Mouse (Mus musculus) erythroblast, adult 5-6 weeks (primary cell): Measurements from ENCODE around the gene Poldip2. TPM values are rescaled to one million over a fixed set of nuclear protein-coding genes. Genes with fewer than 3 reads are reported as not detected.

ENCODE experiments used
- total RNA-seq, 2 experiments: library from RNA; stranded (forward) in 1 of 2; stranded (reverse) in 1 of 2; fragments of 150-400 nt in 1 of 2; fragments of 200-764, 138-1000 nt in 1 of 2; gene quantifications; 2 replicates each; pipeline versions ENCODE4 v1.2.3 to v1.2.4; 2015 to 2017; ENCODE audit warnings: low replicate concordance in 2 of 2

Gene Poldip2
- total RNA-seq, 2 experiments from 2014 or later, result 7.8 to 17.5 TPM

Other genes with a start within 250 kb of the Poldip2 start
- not detected in 2 replicates for gene BC030499, start 221.4 kb upstream of the Poldip2 start, total RNA-seq (2015; ENCODE audit: low replicate concordance)
- gene BC030499, start 221.4 kb upstream of the Poldip2 start, total RNA-seq (2017; ENCODE audit: low replicate concordance), result 0.43 TPM in 1 of 2 replicates, not detected in the other
- gene Spag5, start 210.7 kb upstream of the Poldip2 start, total RNA-seq (2015; ENCODE audit: low replicate concordance), result 12.3 and 20.3 TPM in 2 replicates
- gene Spag5, start 210.7 kb upstream of the Poldip2 start, total RNA-seq (2017; ENCODE audit: low replicate concordance), result 40.4 and 60.1 TPM in 2 replicates
- gene Aldoc, start 189.2 kb upstream of the Poldip2 start, total RNA-seq (2015; ENCODE audit: low replicate concordance), result not detected in 2 replicates
- gene Aldoc, start 189.2 kb upstream of the Poldip2 start, total RNA-seq (2017; ENCODE audit: low replicate concordance), result 0.28 TPM in 1 of 2 replicates, not detected in the other
- gene Pigs, start 183.8 kb upstream of the Poldip2 start, total RNA-seq (2015; ENCODE audit: low replicate concordance), result 3.3 and 10.0 TPM in 2 replicates
- gene Pigs, start 183.8 kb upstream of the Poldip2 start, total RNA-seq (2017; ENCODE audit: low replicate concordance), result 2.5 and 3.6 TPM in 2 replicates
- 17.1 and 20.9 TPM in 2 replicates for gene Unc119, start 168.7 kb upstream of the Poldip2 start, total RNA-seq (2015; ENCODE audit: low replicate concordance)
- gene Unc119, start 168.7 kb upstream of the Poldip2 start, total RNA-seq (2017; ENCODE audit: low replicate concordance), result 9.6 and 15.0 TPM in 2 replicates
- gene Foxn1, start 125.6 kb upstream of the Poldip2 start, total RNA-seq (2015; ENCODE audit: low replicate concordance), result not detected in 2 replicates
- not detected in 2 replicates for gene Foxn1, start 125.6 kb upstream of the Poldip2 start, total RNA-seq (2017; ENCODE audit: low replicate concordance)
- gene Slc13a2, start 90.0 kb upstream of the Poldip2 start, total RNA-seq (2015; ENCODE audit: low replicate concordance), result 1.0 TPM in 1 of 2 replicates, not detected in the other
- gene Slc13a2, start 90.0 kb upstream of the Poldip2 start, total RNA-seq (2017; ENCODE audit: low replicate concordance), result not detected in 2 replicates
- gene Slc46a1, start 46.5 kb upstream of the Poldip2 start, total RNA-seq (2015; ENCODE audit: low replicate concordance), result 1.3 TPM in 1 of 2 replicates, not detected in the other
- 0.84 TPM in 1 of 2 replicates, not detected in the other for gene Slc46a1, start 46.5 kb upstream of the Poldip2 start, total RNA-seq (2017; ENCODE audit: low replicate concordance)
- not detected in 2 replicates for gene Sarm1, start 14.4 kb upstream of the Poldip2 start, total RNA-seq (2015; ENCODE audit: low replicate concordance)
- not detected in 2 replicates for gene Sarm1, start 14.4 kb upstream of the Poldip2 start, total RNA-seq (2017; ENCODE audit: low replicate concordance)
- gene Vtn, start 13.1 kb upstream of the Poldip2 start, total RNA-seq (2015; ENCODE audit: low replicate concordance), result not detected in 2 replicates
- not detected in 2 replicates for gene Vtn, start 13.1 kb upstream of the Poldip2 start, total RNA-seq (2017; ENCODE audit: low replicate concordance)
- gene Sebox, start 8.7 kb upstream of the Poldip2 start, total RNA-seq (2015; ENCODE audit: low replicate concordance), result not detected in 2 replicates
- not detected in 2 replicates for gene Sebox, start 8.7 kb upstream of the Poldip2 start, total RNA-seq (2017; ENCODE audit: low replicate concordance)
- 3.8 and 13.8 TPM in 2 replicates for gene Tmem199, start within 50 bp of the Poldip2 start, total RNA-seq (2015; ENCODE audit: low replicate concordance)
- gene Tmem199, start within 50 bp of the Poldip2 start, total RNA-seq (2017; ENCODE audit: low replicate concordance), result 4.0 and 5.3 TPM in 2 replicates
- gene Tnfaip1, start 24.1 kb downstream of the Poldip2 start, total RNA-seq (2015; ENCODE audit: low replicate concordance), result 0.58 and 2.1 TPM in 2 replicates
- gene Tnfaip1, start 24.1 kb downstream of the Poldip2 start, total RNA-seq (2017; ENCODE audit: low replicate concordance), result 0.60 and 1.5 TPM in 2 replicates
- 31.5 and 42.0 TPM in 2 replicates for gene Ift20, start 24.2 kb downstream of the Poldip2 start, total RNA-seq (2015; ENCODE audit: low replicate concordance)
- gene Ift20, start 24.2 kb downstream of the Poldip2 start, total RNA-seq (2017; ENCODE audit: low replicate concordance), result 49.2 and 62.7 TPM in 2 replicates
- gene Tmem97, start 38.6 kb downstream of the Poldip2 start, total RNA-seq (2015; ENCODE audit: low replicate concordance), result 15.0 and 15.9 TPM in 2 replicates
- gene Tmem97, start 38.6 kb downstream of the Poldip2 start, total RNA-seq (2017; ENCODE audit: low replicate concordance), result 3.5 and 7.2 TPM in 2 replicates
- 2.7 and 8.8 TPM in 2 replicates for gene Nlk, start 185.2 kb downstream of the Poldip2 start, total RNA-seq (2015; ENCODE audit: low replicate concordance)
- 5.2 and 9.5 TPM in 2 replicates for gene Nlk, start 185.2 kb downstream of the Poldip2 start, total RNA-seq (2017; ENCODE audit: low replicate concordance)
- 4.6 and 16.7 TPM in 2 replicates for gene Ccnq, start 239.5 kb downstream of the Poldip2 start, total RNA-seq (2015; ENCODE audit: low replicate concordance)
- gene Ccnq, start 239.5 kb downstream of the Poldip2 start, total RNA-seq (2017; ENCODE audit: low replicate concordance), result 4.7 and 6.6 TPM in 2 replicates